Mouse (Mus musculus) intestine, embryonic 16.5 days (tissue): ENCODE data around the gene Pdxp. TPM values are rescaled to one million over a fixed set of nuclear protein-coding genes. Genes with fewer than 3 reads are reported as not detected.

ENCODE experiments used
- ATAC-seq: fragments of 200-750 bp; cut with Nextera tagmentation; 2 replicates; pipeline ENCODE4 v1.8.0; 2017; ENCODE audit warnings: moderate TSS enrichment, moderate library complexity
- H3K27ac ChIP-seq: fragments of 300-500 bp; sonication (generic); 2 replicates; pipeline ENCODE4 v1.5.1; 2014; ENCODE audit warnings: mild to moderate bottlenecking, low read length
- H3K27me3 ChIP-seq: fragments of 300-500 bp; sonication (generic); replicated peaks from 2 replicates; pipeline ENCODE4 v1.6.1; 2014; ENCODE audit warnings: low read length, control low read depth, mixed read lengths; ENCODE audit not compliant: control insufficient read depth, insufficient read depth
- H3K36me3 ChIP-seq: fragments of 300-500 bp; sonication (generic); 2 replicates; pipeline ENCODE4 v1.6.1; 2014; ENCODE audit warnings: low read length, control low read depth; ENCODE audit not compliant: control insufficient read depth, insufficient read depth
- H3K4me1 ChIP-seq: fragments of 300-500 bp; sonication (generic); 2 replicates; pipeline ENCODE4 v1.6.1; 2014; ENCODE audit warnings: low read length, control low read depth, mixed read lengths; ENCODE audit not compliant: control insufficient read depth, insufficient read depth
- H3K4me2 ChIP-seq: fragments of 300-500 bp; sonication (generic); 2 replicates; pipeline ENCODE4 v1.6.1; 2014; ENCODE audit warnings: low read depth, low read length, control low read depth
- H3K4me3 ChIP-seq: fragments of 300-500 bp; sonication (generic); 2 replicates; pipeline ENCODE4 v1.5.1; 2014; ENCODE audit warnings: mild to moderate bottlenecking, low read length
- H3K9ac ChIP-seq: fragments of 300-500 bp; sonication (generic); 2 replicates; pipeline ENCODE4 v1.6.1; 2014; ENCODE audit warnings: low read depth, low read length
- H3K9me3 ChIP-seq: fragments of 300-500 bp; sonication (generic); 2 replicates; pipeline ENCODE4 v1.6.1; 2016; ENCODE audit warnings: low read length, control low read depth; ENCODE audit not compliant: control insufficient read depth
- WGBS: fragments of 180-500 bp; shearing (Covaris S2); extraction: QIAGEN DNeasy Blood & Tissue Kit; methylation state at CpG from one replicate; pipeline ENCODE4 v1.1.7; 2014; 5-methylcytosine and 5-hydroxymethylcytosine counted together
- polyA plus RNA-seq: library from polyadenylated mRNA; unstranded; fragments of >200 nt; fragmentation: Nextera tagmentation; extraction: Ambion mirVana; gene quantifications from 2 replicates; pipeline ENCODE4 v1.2.1, GENCODE M21; 2015

Pdxp gene
- polyA plus RNA-seq, 1 experiment from 2014 or later = 2.2 TPM

DNA sequence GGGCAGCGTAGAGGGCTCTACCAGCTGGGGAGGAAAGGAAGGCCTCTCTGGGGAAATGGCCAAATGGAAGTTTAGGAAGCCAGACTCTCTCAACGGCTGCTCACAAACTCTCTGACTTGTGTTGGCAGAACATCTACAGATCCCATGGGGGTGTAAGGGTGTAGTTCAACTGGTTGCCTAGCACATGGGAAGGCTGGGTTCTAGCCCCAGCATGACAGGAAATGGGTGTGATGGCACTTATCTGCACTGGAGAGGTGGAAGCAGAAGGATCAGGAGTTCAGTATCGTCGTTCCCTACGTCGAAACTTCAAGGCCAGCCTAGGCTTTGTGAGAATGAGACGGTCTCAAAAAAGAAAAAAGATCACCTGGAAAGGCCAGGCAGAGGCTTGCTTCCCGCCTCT, 4.7 kb upstream of the Pdxp start:
- Histone ChIP-seq H3K9me3 (no peaks in the 10 kb centered on the region), H3K27ac (no peak overlapping the region), H3K4me3 (no peak overlapping the region), H3K9ac (no peak overlapping the region), H3K27me3 (no peaks in the 10 kb centered on the region), H3K36me3 (0 out of 2 replicates have a peak, but pooled peaks cover 2% of the 10 kb centered on the region), H3K4me1 (peaks cover 3% of the 10 kb centered on the region; the same call in 1 of the 2 replicates), H3K4me2 (no peak overlapping the region)
- 86% methylated on average over 8 of the region's 8 CpGs for WGBS
- no peak for ATAC-seq

GRCm38 (mm10) chr15:78912040-78912439, 1.7 kb upstream of the Pdxp start:
- H3K9ac ChIP-seq = no peak overlapping the region
- no peaks in the 10 kb centered on the region for H3K27me3 ChIP-seq
- no peak overlapping the region for H3K4me3 ChIP-seq
- peaks cover 22% of the 10 kb centered on the region for H3K4me1 ChIP-seq
- WGBS = 33% methylated on average over 9 of the region's 9 CpGs
- H3K36me3 ChIP-seq = no peaks in the 10 kb centered on the region
- no peak for ATAC-seq
- no peak overlapping the region for H3K27ac ChIP-seq
- H3K4me2 ChIP-seq = no peak overlapping the region
- H3K9me3 ChIP-seq = no peaks in the 10 kb centered on the region

GRCm38 (mm10) chr15:78914091-78914822, 538 bp downstream of the Pdxp start:
- Histone ChIP-seq H3K27ac (peak overlapping the region; percentile 79), H3K36me3 (no peaks in the 10 kb centered on the region), H3K27me3 (no peaks in the 10 kb centered on the region), H3K4me3 (peak overlapping the region; percentile 66), H3K9ac (peak overlapping the region; percentile 77), H3K9me3 (no peaks in the 10 kb centered on the region), H3K4me2 (peak overlapping the region; percentile 99), H3K4me1 (peaks cover 22% of the 10 kb centered on the region)
- WGBS = under 1% methylated on average over 87 of the region's 87 CpGs
- ATAC-seq = peak; percentile 74

DNA sequence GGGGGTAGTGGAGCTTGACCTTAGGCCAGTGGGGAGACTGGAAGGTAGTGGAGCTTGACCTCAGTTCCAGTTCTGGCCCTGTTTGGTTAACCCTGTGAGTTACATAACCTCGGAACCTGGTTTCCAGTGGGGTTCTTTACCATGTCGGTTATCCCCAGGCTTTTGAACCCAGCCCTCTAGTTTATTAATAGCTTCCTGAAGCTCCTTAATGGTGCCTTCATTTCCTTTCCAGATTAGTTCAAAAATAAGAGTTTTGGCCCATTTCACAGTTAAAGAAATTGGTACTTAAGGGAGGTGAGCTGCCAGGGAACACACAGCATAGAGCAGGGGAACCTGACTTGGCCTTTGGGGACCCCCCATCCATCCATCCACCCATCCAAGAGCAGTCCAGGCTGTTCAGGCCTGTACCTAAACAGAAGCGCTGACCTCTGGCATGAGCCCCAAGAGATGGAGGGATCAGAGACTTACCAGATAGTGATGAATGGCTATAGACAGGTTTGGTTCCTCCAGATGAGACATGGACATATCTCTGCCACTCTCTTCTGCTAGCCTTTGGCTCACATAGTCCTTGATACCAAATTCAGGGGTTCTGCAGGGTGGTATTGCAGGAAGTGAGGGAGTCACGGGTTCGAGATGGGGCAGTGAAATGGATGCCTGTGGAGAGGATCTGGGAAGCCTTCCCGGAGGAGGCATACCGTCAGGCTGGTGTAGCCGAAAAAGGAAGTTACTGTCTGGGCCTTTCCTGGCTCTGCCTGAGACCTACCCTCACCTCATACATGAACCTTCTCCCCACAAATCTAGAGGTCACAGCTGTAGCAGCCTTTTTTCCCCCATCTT, 1.3 kb downstream of the Pdxp start:
- WGBS = 51% methylated on average over 8 of the region's 8 CpGs
- Histone ChIP-seq H3K4me2 (peak overlapping the region; percentile 99), H3K9ac (peak overlapping the region; percentile 77), H3K4me3 (peak overlapping the region; percentile 66), H3K27me3 (no peaks in the 10 kb centered on the region), H3K36me3 (no peaks in the 10 kb centered on the region), H3K27ac (no peak overlapping the region), H3K4me1 (peaks cover 22% of the 10 kb centered on the region), H3K9me3 (no peaks in the 10 kb centered on the region)
- no peak for ATAC-seq

GRCm38 (mm10) chr15:78915660-78916017, 1.9 kb downstream of the Pdxp start:
- 7% methylated on average over 8 of the region's 8 CpGs for WGBS
- H3K4me3 ChIP-seq = peak overlapping the region; percentile 66
- peak overlapping the region; percentile 99 for H3K4me2 ChIP-seq
- no peak overlapping the region for H3K27ac ChIP-seq
- no peaks in the 10 kb centered on the region for H3K36me3 ChIP-seq
- H3K9ac ChIP-seq = peak overlapping the region; percentile 30; the same call in 1 of the 2 replicates
- no peaks in the 10 kb centered on the region for H3K9me3 ChIP-seq
- H3K4me1 ChIP-seq = peaks cover 22% of the 10 kb centered on the region
- H3K27me3 ChIP-seq = no peaks in the 10 kb centered on the region
- 0 out of 2 replicates have a peak, but pooled peaks have one; percentile 14 for ATAC-seq

DNA sequence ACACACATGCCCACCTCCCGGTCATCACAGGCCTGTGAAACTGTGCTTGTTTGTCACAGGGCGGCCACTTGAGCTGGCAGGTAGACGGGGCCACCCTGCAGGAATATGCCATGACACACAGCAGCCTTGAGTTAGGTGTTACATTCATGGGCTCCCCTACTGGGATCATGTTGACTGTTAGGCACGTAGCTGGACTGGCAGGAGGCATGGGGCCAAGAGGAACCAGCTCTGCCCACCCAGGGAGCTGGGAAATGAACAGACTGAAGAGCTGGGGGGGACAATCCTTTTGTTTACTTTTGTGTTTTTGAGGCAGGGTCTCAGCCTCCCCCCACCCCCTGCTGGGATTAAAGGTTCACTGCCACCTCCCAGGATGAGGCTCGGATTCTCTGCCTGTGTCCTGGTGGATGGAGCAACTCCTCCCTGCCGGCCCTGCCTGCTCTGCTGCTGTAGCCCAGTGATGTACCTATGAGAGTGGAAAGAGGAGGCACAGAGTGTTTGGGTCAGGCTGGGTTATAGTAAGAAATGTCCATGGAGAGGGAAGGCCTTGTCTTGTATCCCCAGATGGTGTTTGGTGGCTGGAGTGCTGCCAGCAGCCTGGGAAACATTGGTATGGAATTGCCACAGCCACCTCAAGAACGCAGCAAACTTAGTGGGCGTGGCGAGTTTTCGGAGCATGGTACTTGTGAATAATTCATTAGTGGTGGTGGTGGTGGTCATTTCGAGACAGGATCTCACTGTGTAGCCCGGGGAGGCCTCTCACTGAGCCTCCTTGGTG, 2.5 kb downstream of the Pdxp start:
- Histone ChIP-seq H3K9me3 (no peaks in the 10 kb centered on the region), H3K27ac (no peak overlapping the region), H3K4me3 (peak overlapping the region; percentile 10), H3K4me1 (peaks cover 22% of the 10 kb centered on the region), H3K9ac (peak overlapping the region; percentile 30), H3K27me3 (no peaks in the 10 kb centered on the region), H3K36me3 (no peaks in the 10 kb centered on the region), H3K4me2 (peak overlapping the region; percentile 28; the same call in 1 of the 2 replicates)
- ATAC-seq = no peak
- 67% methylated on average over 12 of the region's 12 CpGs for WGBS

- Histone ChIP-seq H3K4me1 (peaks cover 22% of the 10 kb centered on the region), H3K9ac (no peak overlapping the region), H3K36me3 (no peaks in the 10 kb centered on the region), H3K4me3 (no peak overlapping the region), H3K9me3 (no peaks in the 10 kb centered on the region), H3K4me2 (no peak overlapping the region), H3K27ac (no peak overlapping the region), H3K27me3 (no peaks in the 10 kb centered on the region)
- 93% methylated on average over 23 of the region's 23 CpGs for WGBS
- no peak for ATAC-seq
Observed at GRCm38 (mm10) chr15:78918126-78918525, 4.4 kb downstream of the Pdxp start.

DNA sequence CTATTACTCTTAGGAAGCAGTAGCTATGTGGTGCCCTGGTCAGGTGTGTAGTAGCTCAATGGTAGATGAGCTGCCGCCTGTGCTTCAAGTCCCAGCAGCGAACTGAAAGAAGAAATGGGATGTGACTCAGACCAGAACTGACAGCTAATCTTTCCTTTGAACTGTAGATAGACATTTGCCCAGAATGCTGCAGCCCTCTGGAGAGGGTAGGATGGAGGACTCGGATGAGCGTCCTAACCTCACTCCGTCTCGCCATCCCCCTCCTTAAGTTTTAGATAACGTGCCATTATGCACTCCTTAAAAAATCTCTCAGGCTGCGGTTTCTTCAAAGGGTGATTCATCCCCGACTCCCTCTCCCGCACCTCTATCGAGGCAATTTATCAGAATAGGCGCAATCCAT, 6.2 kb downstream of the Pdxp start:
- ATAC-seq = no peak
- WGBS = 58% methylated on average over 12 of the region's 12 CpGs
- no peaks in the 10 kb centered on the region for H3K27me3 ChIP-seq
- H3K9me3 ChIP-seq = no peaks in the 10 kb centered on the region
- H3K4me3 ChIP-seq = no peak overlapping the region
- no peak overlapping the region for H3K27ac ChIP-seq
- H3K36me3 ChIP-seq = no peaks in the 10 kb centered on the region
- no peak overlapping the region for H3K4me2 ChIP-seq
- H3K4me1 ChIP-seq = peaks cover 15% of the 10 kb centered on the region
- H3K9ac ChIP-seq = no peak overlapping the region

DNA sequence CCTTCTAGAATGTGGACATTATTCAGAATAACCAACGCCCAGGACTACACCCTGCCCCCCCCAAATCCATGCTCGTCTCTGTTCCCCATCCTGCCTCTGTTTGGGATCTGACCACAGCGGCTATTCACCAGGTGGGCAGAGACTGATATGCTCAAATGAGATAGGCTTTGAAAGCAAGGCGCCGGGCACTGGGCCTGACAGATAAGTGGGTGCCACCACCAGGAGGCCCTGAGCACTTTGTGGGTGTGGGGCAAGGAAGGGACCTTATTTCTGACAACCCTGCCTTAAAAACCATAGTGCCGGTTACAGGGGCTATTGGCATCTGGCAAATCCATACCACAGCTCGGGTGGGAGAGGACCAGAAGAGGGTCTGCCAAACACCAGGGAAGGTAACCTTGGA, 9.0 kb downstream of the Pdxp start:
- no peak for ATAC-seq
- WGBS = 85% methylated on average over 7 of the region's 7 CpGs
- H3K4me1 ChIP-seq = peaks cover 23% of the 10 kb centered on the region

More for the DNA sequence above, 9.0 kb downstream of the Pdxp start:
- Histone ChIP-seq H3K36me3 (no peaks in the 10 kb centered on the region), H3K4me3 (no peak overlapping the region), H3K27ac (no peak overlapping the region), H3K4me2 (no peak overlapping the region), H3K27me3 (no peaks in the 10 kb centered on the region), H3K9ac (no peak overlapping the region), H3K9me3 (no peaks in the 10 kb centered on the region)
